Mouse (Mus musculus): ENCODE results near the gene Aqp3. TPM values are rescaled to one million over a fixed set of nuclear protein-coding genes. Genes with fewer than 3 reads are reported as not detected.

Gene Aqp3
- total and polyA plus RNA-seq, 3 experiments = 0.12 to 0.42 TPM; not detected in 1

- H3K9ac ChIP-seq (ENCODE audit: control insufficient read depth, low read depth, low read length, poor library complexity, severe bottlenecking) = no peak overlapping the region
Measured at GRCm38 (mm10) chr4:41057361-41057760, 40.6 kb downstream of the Aqp3 start.

GRCm38 (mm10) chr4:41056742-41057332, 41.1 kb downstream of the Aqp3 start:
- Histone ChIP-seq H3K79me2 (ENCODE audit: control insufficient read depth, insufficient read depth, low read length, poor library complexity) (no peaks in the 10 kb centered on the region; the same call in 1 of the 2 replicates), H3K4me1 (ENCODE audit: control insufficient read depth in 1 of 2, insufficient read depth in 2 of 2, low read length in 2 of 2) (peaks cover 0 to 6% of the 10 kb centered on the region in 2 experiments; a peak in 3 of 4 replicates)
- TF ChIP-seq E2F4 (IDR thresholded peaks at IDR 0.05; ENCODE audit: borderline replicate concordance, low read depth, low read length) (no peak), NRF1 (IDR thresholded peaks at IDR 0.05; ENCODE audit: insufficient read depth, low read depth, low read length, poor library complexity, severe bottlenecking) (no peak), TBP (IDR thresholded peaks at IDR 0.05; ENCODE audit: low read depth, low read length) (no peak), ZC3H11A (IDR thresholded peaks at IDR 0.05; ENCODE audit: low read depth, low read length) (no peak), ZMIZ1 (IDR thresholded peaks at IDR 0.05; ENCODE audit: low read depth, low read length) (no peak)

More at GRCm38 (mm10) chr4:41057361-41057760, 40.6 kb downstream of the Aqp3 start:
- Histone ChIP-seq H3K27ac (ENCODE audit: control insufficient read depth, low read depth, low read length) (no peak overlapping the region), H3K4me1 (ENCODE audit: control insufficient read depth in 1 of 2, insufficient read depth in 2 of 2, low read length in 2 of 2) (peaks cover 0 to 6% of the 10 kb centered on the region in 2 experiments; a peak in 3 of 4 replicates), H3K36me3 (ENCODE audit: control insufficient read depth in 1 of 2, insufficient read depth in 2 of 2, low read length in 2 of 2) (peaks cover 0 to 6% of the 10 kb centered on the region in 2 experiments; a peak in 2 of 4 replicates), H3K4me3 (ENCODE audit: control insufficient read depth in 1 of 2, insufficient read depth in 1 of 2, low read depth in 2 of 2, low read length in 2 of 2) (no peak overlapping the region), H3K9me3 (replicated peaks; ENCODE audit: insufficient read depth, low read length) (no peaks in the 10 kb centered on the region), H3K27me3 (ENCODE audit: control insufficient read depth in 1 of 2, insufficient read depth in 2 of 2, low read length in 2 of 2) (no peaks in the 10 kb centered on the region), H3K79me2 (ENCODE audit: control insufficient read depth, insufficient read depth, low read length, poor library complexity) (no peaks in the 10 kb centered on the region; the same call in 1 of the 2 replicates)
- no peak for DNase-seq (ENCODE audit: low read depth, low spot score)
- TF ChIP-seq CHD1 (IDR thresholded peaks at IDR 0.05; ENCODE audit: low read depth, low read length) = no peak
- no peak for TF ChIP-seq NELFE (IDR thresholded peaks at IDR 0.05; ENCODE audit: low read depth, low read length)
- no peak for TF ChIP-seq MEF2A (IDR thresholded peaks at IDR 0.05; ENCODE audit: extremely low read depth, insufficient replicate concordance, low read depth, low read length, poor library complexity, severe bottlenecking)
- TF ChIP-seq CHD2 (IDR thresholded peaks at IDR 0.05; ENCODE audit: low read length) = no peak
- TF ChIP-seq RAD21 (IDR thresholded peaks at IDR 0.05; ENCODE audit: low read depth, low read length) = no peak
- TF ChIP-seq ZC3H11A (IDR thresholded peaks at IDR 0.05; ENCODE audit: low read depth, low read length) = no peak
- TF ChIP-seq MAX (IDR thresholded peaks at IDR 0.05; ENCODE audit: low read length) = no peak
- TF ChIP-seq JUND (IDR thresholded peaks at IDR 0.05; ENCODE audit: low read depth, low read length) = no peak
- no peak for TF ChIP-seq POLR2AphosphoS2 (IDR thresholded peaks at IDR 0.05; ENCODE audit: low read length)
- TF ChIP-seq MYB (IDR thresholded peaks at IDR 0.05; ENCODE audit: low read depth, low read length) = no peak
- no peak for TF ChIP-seq EP300 (IDR thresholded peaks at IDR 0.05; ENCODE audit: low read depth in 1 of 2, low read length in 2 of 2)
- no peak for TF ChIP-seq ZNF384 (IDR thresholded peaks at IDR 0.05; ENCODE audit: low read depth, low read length)
- no peak for TF ChIP-seq NRF1 (IDR thresholded peaks at IDR 0.05; ENCODE audit: insufficient read depth, low read depth, low read length, poor library complexity, severe bottlenecking)
- TF ChIP-seq RCOR1 (IDR thresholded peaks at IDR 0.05; ENCODE audit: low read depth, low read length) = no peak
- TF ChIP-seq E2F4 (IDR thresholded peaks at IDR 0.05; ENCODE audit: borderline replicate concordance, low read depth, low read length) = no peak
- TF ChIP-seq GABPA (IDR thresholded peaks at IDR 0.05; ENCODE audit: low read depth, low read length) = no peak

More at GRCm38 (mm10) chr4:41056742-41057332, 41.1 kb downstream of the Aqp3 start:
- Histone ChIP-seq H3K27me3 (ENCODE audit: control insufficient read depth in 1 of 2, insufficient read depth in 2 of 2, low read length in 2 of 2) (no peaks in the 10 kb centered on the region), H3K27ac (ENCODE audit: control insufficient read depth, low read depth, low read length) (no peak overlapping the region), H3K9ac (ENCODE audit: control insufficient read depth, low read depth, low read length, poor library complexity, severe bottlenecking) (no peak overlapping the region), H3K36me3 (ENCODE audit: control insufficient read depth in 1 of 2, insufficient read depth in 2 of 2, low read length in 2 of 2) (peaks cover 0 to 6% of the 10 kb centered on the region in 2 experiments; a peak in 2 of 4 replicates), H3K9me3 (replicated peaks; ENCODE audit: insufficient read depth, low read length) (no peaks in the 10 kb centered on the region), H3K4me3 (ENCODE audit: control insufficient read depth in 1 of 2, insufficient read depth in 1 of 2, low read depth in 2 of 2, low read length in 2 of 2) (no peak overlapping the region)
- DNase-seq (ENCODE audit: low read depth, low spot score) = no peak

All from MEL (cell line).